8 mouse cellular contexts compared by ENCODE assay signal in the genomic region with DNA sequence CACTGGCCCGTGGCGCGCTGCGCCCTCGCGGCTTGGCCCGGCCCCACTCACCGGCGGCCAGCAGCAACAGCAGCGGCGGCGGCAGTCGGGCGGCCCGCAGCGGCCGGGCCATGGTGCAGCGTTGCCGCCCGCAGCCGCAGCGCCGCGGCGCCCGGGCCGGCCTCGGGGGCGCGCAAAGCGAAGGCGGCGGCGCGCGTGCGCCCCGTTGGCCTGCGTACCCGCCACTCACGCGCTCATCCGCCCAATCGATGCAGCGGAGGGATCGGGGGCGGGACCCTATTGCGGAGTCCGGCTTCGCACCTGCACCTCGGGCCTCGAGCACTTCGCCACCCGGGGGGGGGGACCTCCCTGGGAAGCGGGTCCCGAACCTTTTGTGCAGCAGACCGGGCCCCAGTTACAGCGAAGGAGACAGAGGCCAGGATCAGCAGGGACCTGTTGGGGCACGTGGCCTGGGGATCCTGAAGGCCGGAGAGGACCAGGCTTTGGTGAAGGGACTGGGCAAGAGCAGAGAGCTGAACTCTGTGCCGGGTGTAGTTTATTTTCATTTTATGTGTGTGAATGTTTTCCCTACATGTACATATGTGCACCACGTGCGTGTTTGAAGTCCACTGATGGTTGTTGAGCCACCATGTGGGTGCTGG. TPM values are rescaled to one million over a fixed set of nuclear protein-coding genes. Genes with fewer than 3 reads are reported as not detected.
DNase-seq lines count a peak whose midpoint lies in the region; ATAC-seq lines count a peak whose summit lies in the region.

TSS of gene Podxl2 (minus strand) at position 177 of the 641 bp plus-strand sequence.

- H3K27ac ChIP-seq in hindbrain, embryonic 15.5 days (replicated peaks) = peak within 1 kb of the TSS; percentile 97

- peak within 1 kb of the TSS; percentile 96 for H3K9ac ChIP-seq in hindbrain, embryonic 15.5 days

- H3K27me3 ChIP-seq in hindbrain, embryonic 15.5 days = no peaks in the 10 kb centered on the region

- H3K36me3 ChIP-seq in hindbrain, embryonic 15.5 days = no peaks in the 10 kb centered on the region

- H3K4me2 ChIP-seq in hindbrain, embryonic 15.5 days = peak within 1 kb of the TSS; percentile 87

- H3K4me1 ChIP-seq in hindbrain, embryonic 15.5 days (replicated peaks) = peaks cover 42% of the 10 kb centered on the region

- peak; percentile 45 for ATAC-seq in common myeloid progenitor, adult 5-6 weeks (replicated peaks; ENCODE audit: low read depth, poor library complexity, severe bottlenecking)
- ATAC-seq in hindbrain, embryonic 15.5 days (ENCODE audit: low FRiP score, low read depth) = peak; percentile 77
- peak; percentile 33 for ATAC-seq in megakaryocyte, adult 5-6 weeks (ENCODE audit: poor library complexity, severe bottlenecking)

- DNase-seq in adrenal gland, adult 2 months = peak; percentile 90
- peak; percentile 63 to 72 for DNase-seq in gastrocnemius, adult 8-10 months (ENCODE audit: low spot score in 2 of 2)
- peak; percentile 54 to 75 for DNase-seq in left cerebral cortex, adult 8-10 months (ENCODE audit: low spot score in 2 of 2)
- DNase-seq in right cerebral cortex, postnatal 14 days = peak; percentile 88
- no peak for DNase-seq in spleen, adult 18-20 months

- peak within 1 kb of the TSS; percentile 88 for H3K4me3 ChIP-seq in hindbrain, embryonic 15.5 days

- WGBS in hindbrain, embryonic 15.5 days = 4% methylated on average over 54 of the region's 63 CpGs

- H3K9me3 ChIP-seq in hindbrain, embryonic 15.5 days = no peaks in the 10 kb centered on the region

RNA-seq across cellular contexts. Expression of gene Podxl2, which starts in this region (rescaled TPM):
- 10 to 100 TPM; 24.2 to 78.2 TPM for total RNA-seq in adrenal gland, adult 2 months (2021)
- polyA plus RNA-seq in adrenal gland, adult 2 months (2012; rRNA removed) = 263 and 360 TPM in 2 replicates
- 0.55 TPM in 1 of 2 replicates, not detected in the other for total RNA-seq in common myeloid progenitor, adult 5-6 weeks (2017)
- 10 to 100 TPM; 66.1 to 68.8 (median 66.9) TPM for total RNA-seq in gastrocnemius, adult 8-10 months (2022)
- polyA plus RNA-seq in hindbrain, embryonic 15.5 days (2015; fragmentation: Nextera tagmentation; extraction: Ambion mirVana) = 584 and 747 TPM in 2 replicates
- 100 to 1,000 TPM; 190 to 207 (median 195) TPM for total RNA-seq in left cerebral cortex, adult 8-10 months (2022)
- not detected in 2 replicates for total RNA-seq in megakaryocyte, adult 5-6 weeks (2015)
- total RNA-seq in megakaryocyte, adult 5-6 weeks (2017) = 0.16 and 0.40 TPM in 2 replicates

Comparison
In these comparisons a context has a peak if more than half of its experiments do, and no peak if none do; other contexts are left out.
1. RNA of gene Podxl2 (total RNA-seq): 190 to 207 TPM in left cerebral cortex, adult 8-10 months, 24.2 to 78.2 TPM in adrenal gland, adult 2 months and 66.1 to 68.8 TPM in gastrocnemius, adult 8-10 months; 0.55 TPM in common myeloid progenitor, adult 5-6 weeks and 0.16 to 0.40 TPM in megakaryocyte, adult 5-6 weeks; every median in the first group is over 10 times any median in the second.
2. Peak in ATAC-seq in common myeloid progenitor, adult 5-6 weeks; RNA of the gene not detected or under 1 TPM.
3. Peak in ATAC-seq in megakaryocyte, adult 5-6 weeks; RNA of the gene not detected or under 1 TPM.
4. DNase-seq: peak in adrenal gland, adult 2 months (single experiment), gastrocnemius, adult 8-10 months (2 of 2), left cerebral cortex, adult 8-10 months (2 of 2) and right cerebral cortex, postnatal 14 days (single experiment); none in spleen, adult 18-20 months (0 of 2).
5. Peak in every context shown above with its lines, with median percentiles within 50 percentile points of each other: ATAC-seq.